Mouse (Mus musculus) left cerebral cortex, postnatal 36 days (tissue): ENCODE data around the gene Slc22a16. TPM values are rescaled to one million over a fixed set of nuclear protein-coding genes. Genes with fewer than 3 reads are reported as not detected.
"Not testable (repeated sequence)": the region's sequence is repeated elsewhere in the genome, so short reads cannot be mapped to it uniquely, and the experiment has no call there.

Source experiments
- DNase-seq, 2 experiments: peaks; one replicate each; pipeline ENCODE4 v3.0.0; 2021 to 2022; ENCODE audit warnings: low spot score in 2 of 2, mixed read lengths in 1 of 2
- intact Hi-C: fragments of 180-260 bp; cut with DNase I; formaldehyde crosslinking; loops from one replicate; pipeline ENCODE4 v1.15.1; 2025
- total RNA-seq, 2 experiments: library from RNA; stranded (reverse); gene quantifications; 2 replicates each; pipeline ENCODE4 v1.2.3; 2021

Gene Slc22a16
- total RNA-seq: not detected

DNA sequence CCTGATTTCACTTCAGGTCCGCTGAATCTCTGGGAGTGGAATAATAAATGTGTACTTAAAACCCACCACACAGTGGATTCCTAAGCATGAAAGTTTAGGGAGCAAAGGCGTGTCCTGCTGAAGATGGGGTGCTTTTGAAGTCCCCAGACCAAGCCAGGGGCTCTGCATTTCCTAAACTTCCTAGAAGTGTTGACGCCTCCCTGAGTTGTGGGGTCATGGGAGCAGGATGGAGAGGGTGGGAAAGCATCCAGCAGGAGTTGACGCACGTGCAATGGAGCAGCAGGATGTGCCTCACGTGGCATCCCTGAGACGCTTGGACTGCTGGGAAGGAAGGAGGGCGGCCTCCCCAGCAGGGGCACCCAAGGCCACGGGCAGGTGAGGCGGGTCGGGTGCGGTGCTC, at the start of gene Slc22a16:
Slc22a16 (plus strand) TSS at position 301 of the 400 bp plus-strand sequence.
- intact Hi-C loops: no loop called here
- no peak for DNase-seq

DNA sequence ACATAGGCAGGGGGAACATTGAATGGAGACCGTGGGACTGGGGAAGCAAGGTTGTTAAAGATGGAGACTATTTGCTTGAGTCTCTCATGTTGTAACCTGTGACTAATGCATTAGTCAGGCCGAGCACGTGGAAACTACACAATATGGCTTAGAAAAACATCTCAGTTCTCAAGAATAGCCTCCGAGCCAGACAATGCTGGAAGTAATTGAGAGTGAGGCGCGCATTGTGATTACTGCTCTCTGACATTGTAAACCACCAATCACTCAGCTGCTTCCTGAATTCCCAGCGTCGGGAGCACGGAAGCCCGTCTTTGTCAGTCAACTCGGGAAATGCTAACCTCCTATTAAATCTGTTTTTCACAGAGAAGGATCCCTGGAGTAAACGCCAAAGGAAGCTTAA, 48.6 kb upstream of the Slc22a16 start:
- no peak for DNase-seq

DNA sequence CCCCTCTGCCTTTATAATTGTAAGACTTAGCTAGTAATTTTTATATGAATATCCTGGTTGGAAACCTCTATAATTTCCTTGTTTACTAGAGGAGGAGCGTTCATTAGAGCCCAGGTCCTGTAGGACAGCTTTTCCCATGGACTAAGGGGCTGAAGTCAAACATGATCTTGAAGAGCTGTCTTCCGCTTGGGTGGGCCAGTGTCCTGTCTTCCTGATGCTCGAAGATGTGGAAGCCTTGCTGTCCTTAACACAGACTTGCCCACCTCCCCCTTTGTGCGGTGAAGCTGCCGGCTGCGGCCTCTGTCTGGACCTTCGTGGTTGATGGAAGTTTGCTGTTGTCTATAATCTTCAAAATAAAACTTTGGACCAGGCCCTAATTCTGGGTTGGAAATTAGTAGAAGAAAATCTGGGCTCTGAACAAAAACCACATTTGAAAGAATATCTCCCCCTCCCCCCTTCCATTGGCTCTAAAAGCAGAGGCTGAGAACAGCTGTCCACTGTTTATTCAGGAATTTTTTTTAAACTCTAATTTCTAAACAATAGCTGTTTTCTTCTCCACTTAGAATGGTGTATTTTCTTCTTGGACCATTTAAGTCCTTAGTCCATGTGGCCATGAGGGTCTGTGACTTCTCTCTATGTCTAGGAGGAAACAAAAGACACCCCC, 46.7 kb upstream of the Slc22a16 start:
- no peak for DNase-seq
- intact Hi-C loops: loop anchor here (5.0 kb wide), 2 partner anchors 151 to 221 kb away; partner anchors contain the start of gene Amd1

More for the DNA sequence above, 48.6 kb upstream of the Slc22a16 start:
- intact Hi-C loops: loop anchor here (5.0 kb wide), 2 partner anchors 149 to 219 kb away; partner anchors contain the start of gene Amd1

DNA sequence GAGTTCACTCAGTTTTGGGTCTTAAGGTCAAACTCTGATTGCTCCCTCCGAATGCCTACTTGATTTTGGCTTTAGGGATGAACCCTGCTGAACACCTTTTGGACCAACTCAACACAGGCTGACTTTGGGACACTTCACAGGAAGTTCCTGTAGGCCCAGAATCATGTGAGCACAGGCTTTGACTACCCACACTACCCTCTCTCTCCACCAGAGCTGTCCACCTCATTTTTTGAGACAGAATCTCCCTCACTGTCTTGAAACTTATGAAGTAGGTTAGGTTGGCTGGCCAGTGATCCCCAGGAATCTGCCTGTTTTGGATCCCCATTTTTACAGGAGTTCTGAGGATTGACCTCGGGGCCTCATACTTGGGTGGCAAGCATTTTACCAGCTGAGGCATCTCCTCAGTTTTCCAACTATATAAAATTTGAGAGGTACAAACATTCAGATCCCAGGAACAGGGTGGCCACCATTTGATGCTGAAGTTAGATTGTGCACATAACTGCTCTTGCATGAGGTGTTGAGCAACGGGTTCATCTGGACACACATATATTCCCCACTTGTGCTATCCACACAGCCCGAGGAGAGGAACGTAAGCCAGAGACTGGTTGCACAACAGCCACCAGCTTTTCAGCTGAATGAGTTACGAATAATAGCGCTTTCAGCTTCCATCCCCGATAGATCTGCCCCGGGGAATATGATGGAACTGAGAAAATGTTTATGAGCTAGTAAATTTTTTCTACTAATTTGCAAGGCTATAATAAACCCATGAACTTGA, 45.9 kb upstream of the Slc22a16 start:
- DNase-seq: no peak
- intact Hi-C loops: loop anchor here (2.0 to 5.0 kb wide), 3 partner anchors 152 to 265 kb away; partner anchors contain the start of genes Amd1 and Gtf3c6

DNA sequence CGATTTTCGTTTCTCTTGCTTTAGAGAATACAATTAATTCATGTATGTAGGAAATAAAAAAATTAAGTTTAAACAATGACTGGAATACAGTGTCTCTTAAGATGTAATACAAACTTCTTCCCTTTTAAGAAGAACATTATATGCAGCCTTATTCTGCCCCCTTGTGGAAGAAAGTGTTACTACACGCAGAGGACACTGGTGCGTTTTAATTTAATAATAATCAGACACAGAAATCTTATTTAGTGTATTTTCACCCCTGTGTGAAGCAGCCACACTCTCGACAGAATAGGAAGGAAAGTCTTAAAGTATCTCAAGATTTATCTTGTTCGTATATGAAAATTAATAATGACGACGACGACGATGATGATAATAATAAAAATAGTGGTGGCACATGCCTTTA, 45.1 kb upstream of the Slc22a16 start:
- DNase-seq: no peak

DNA sequence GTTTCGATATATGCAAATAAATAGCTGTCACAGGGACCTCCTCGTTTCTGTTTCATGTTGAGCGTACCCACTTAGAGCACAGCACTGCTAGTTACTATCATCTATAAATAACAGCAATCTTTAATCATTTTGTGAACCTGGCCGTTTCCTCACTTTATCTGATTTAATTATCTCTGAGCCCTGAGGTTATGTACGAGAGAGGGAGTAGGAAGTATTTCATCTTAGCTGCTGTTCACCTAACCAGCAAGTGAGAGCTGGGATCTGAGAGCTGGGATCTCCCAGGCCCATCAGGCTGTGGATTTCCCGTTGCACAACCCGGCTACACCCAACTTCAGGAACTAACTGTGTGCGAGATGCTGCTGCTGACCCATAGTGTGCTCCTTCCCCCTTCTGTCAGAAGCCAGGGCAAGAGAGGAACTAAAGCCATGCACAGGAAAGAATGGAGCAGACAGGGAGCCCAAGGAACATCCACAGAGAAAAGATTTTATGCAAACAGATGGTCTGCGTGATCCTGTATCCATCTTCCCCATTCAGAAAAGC, 44.5 kb upstream of the Slc22a16 start:
- intact Hi-C loops: loop anchor here (2.0 to 5.0 kb wide), 2 partner anchors 178 to 267 kb away; partner anchors contain the start of gene Gtf3c6

More for the DNA sequence above, 45.1 kb upstream of the Slc22a16 start:
- intact Hi-C loops: loop anchor here (2.0 to 5.0 kb wide), 4 partner anchors 153 to 266 kb away; partner anchors contain the start of genes Amd1 and Gtf3c6

DNA sequence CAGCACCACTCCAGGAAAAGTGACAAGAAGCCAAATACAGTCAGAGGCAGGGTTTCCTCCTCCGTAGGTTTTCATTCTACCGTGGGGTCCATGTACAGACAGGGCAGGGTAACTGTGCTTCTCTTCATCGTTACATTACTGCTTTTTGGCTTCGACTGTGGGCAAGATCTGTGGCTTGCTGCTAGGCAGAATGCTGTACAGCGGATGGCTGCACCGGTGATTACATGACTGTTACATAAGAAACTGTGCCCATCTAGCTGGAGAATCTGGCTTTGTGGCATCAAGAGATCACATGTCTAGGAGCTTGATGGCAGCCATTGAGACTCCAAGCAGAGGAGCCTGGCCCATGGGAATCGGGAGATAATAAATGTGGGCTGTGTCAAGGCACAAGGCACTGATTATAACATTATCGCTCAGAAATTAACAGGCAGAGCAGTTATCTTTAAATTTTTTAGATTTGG, 43.8 kb upstream of the Slc22a16 start:
- no peak for DNase-seq
- intact Hi-C loops: loop anchor here (5.0 kb wide), 1 partner anchor 179 kb away; no protein-coding TSS in a partner anchor

More for the DNA sequence above, 44.5 kb upstream of the Slc22a16 start:
- no peak for DNase-seq

DNA sequence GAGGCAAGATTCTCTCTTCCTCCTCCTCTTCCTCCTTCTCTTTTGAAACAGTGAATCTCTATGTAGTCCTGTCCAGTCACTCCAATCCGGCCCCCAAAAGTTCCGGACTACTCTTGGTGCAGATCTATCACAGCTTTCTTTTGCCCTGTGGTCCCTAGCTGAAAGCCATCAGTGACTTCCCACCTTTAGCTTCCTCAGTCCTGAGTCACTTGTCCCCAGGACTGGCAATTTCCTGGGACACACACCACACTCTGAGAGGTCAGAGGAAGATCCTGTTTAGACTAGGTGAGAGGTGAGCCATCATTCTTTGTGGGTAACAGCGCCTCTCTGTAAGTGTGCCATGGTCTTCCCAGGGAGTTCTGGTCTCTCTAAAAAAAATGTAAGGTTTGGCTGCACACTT, 43.1 kb upstream of the Slc22a16 start:
- intact Hi-C loops: loop anchor here (5.0 kb wide), 1 partner anchor 180 kb away; no protein-coding TSS in a partner anchor
- DNase-seq: no peak

DNA sequence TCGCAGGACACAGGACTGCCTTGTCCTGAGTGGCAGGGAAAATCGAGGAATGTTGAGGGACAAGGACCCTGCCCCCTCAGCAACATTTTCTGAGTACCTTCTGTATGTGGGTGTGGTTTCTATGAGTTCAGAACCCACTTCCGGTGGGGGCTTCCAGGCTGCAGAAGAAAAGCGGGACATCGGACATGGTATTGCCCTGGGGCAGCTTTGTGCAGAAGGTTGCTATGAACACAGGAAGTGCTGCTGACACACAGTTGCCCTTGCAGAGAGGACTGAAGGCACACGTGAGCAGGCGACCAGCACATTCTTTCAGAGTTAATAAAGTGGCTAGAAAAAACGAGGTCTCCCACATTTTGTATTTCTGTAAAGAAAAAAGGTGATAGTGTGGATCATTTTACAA, 42.6 kb upstream of the Slc22a16 start:
- DNase-seq: no peak
- intact Hi-C loops: loop anchor here (5.0 kb wide), 1 partner anchor 180 kb away; no protein-coding TSS in a partner anchor

DNA sequence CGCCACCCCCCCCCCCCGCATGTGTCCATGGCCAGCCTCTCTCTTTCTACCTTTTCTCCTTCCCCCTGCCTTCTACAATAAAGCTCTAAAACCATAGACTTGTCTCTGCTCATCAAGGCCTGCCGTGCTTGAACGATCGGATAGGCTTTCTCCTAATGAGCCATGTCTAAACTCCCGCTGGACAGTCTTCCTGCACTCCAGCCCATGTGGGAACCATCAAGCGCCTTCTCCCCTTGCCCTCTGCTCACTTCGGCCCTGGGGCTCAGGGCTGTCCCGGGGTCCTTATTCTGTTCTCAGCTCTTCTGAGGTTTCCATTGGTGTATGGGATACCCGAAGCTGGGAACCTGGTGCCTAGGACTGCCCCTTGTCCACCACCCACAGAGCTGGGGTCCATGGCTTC, 41.5 kb upstream of the Slc22a16 start:
- intact Hi-C loops: loop anchor here (5.0 kb wide), 1 partner anchor 181 kb away; no protein-coding TSS in a partner anchor
- no peak for DNase-seq

DNA sequence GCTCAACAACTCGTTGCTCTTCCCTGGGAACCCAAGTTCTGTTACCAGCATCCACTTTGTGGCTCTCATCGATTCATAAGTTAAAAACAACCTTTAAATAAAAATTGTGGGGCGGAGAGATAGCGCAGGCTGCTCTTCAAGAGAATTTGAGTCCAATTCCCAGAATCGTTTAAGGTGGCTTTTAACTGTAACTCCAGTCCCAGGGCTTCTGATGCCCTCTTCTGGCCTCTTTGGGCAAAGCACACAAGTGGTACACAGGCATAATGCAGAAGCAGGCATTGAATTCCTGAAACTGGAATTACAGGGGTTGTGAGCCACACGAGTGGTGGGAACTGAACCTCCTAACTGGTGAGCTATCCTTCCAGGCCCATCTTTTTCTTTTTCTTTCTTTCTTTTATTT, 40.5 kb upstream of the Slc22a16 start:
- intact Hi-C loops: loop anchor here (5.0 kb wide), 1 partner anchor 182 kb away; no protein-coding TSS in a partner anchor
- DNase-seq: no peak

DNA sequence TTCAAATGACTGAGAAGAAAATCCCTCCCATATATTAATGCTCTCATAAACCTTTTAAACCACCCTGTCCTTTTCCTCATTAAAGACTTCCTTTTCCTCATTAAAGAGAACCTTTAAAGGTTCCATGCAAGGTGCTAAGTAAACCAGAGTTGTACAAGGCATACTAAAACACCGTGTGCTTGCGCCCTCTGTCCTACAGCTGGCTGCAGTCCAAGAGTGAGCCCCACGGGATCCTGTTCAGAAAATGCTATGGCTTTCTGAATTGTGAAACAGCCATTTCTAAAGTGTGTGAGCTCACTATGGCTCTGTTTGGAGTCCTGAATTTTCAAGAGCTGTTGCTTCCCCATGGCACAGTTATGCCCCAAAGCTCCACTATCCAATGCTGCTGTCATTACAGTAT, 39.5 kb upstream of the Slc22a16 start:
- no peak for DNase-seq
- intact Hi-C loops: no loop called here

DNA sequence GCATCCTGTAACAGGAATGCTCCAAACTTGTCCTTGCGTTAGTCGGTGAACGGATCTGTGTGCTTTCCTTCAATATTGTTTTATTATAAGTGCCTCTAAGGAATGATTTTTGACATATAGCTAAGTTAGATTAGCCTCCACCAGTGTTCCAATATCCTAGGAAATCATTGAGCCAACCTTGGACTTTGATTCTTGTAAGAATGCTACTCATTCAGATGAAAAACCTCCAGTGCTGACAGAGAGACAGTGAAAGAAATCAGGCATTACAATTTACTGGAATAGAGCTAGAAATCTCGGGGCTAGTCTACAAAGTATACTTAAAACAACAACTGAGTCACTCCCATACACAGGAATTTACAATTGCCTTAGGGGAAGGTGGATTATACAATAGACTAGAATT, 37.5 kb upstream of the Slc22a16 start:
- DNase-seq, intact Hi-C loops: not testable (repeated sequence)

DNA sequence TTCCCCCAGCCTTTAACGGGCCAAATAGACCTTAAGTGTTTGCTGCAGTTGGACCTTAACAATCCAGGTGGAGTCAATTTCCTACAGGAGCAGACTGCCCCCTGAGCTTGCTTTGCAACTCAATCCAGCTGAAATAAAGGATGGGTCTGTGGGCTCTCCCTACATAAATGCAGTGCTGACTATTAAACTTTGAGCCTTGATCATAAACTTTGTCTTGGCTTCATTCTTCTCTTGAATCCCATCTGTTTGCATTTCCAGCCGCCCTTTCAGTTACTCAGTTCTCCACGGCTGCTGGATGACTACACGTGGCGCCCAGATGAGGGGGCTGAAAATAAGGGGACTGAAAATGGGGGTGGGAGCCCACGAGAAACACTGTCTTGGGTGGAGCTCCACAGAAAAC, 28.8 kb upstream of the Slc22a16 start:
- DNase-seq: no peak
- intact Hi-C loops: no loop called here

DNA sequence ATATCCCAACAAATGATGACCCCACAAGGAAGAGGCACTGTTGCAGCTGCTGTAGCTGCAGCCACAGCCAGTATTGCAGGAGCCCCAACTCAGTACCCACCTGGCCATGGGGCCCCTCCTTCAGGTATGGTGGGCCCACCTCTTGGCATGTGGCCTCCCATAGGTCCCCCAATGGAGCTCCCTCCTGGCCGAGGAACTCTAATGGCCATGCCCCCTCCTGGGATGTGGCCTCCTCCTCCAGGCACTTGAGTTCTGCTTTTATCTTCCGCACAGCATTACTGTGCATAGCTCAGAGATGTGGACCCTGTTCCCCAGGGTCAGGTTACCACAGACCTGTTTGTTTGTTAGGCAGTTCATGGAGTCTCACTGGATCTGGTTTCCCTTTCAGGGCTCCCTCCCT, 20.8 kb upstream of the Slc22a16 start:
- intact Hi-C loops: no loop called here
- no peak for DNase-seq

DNA sequence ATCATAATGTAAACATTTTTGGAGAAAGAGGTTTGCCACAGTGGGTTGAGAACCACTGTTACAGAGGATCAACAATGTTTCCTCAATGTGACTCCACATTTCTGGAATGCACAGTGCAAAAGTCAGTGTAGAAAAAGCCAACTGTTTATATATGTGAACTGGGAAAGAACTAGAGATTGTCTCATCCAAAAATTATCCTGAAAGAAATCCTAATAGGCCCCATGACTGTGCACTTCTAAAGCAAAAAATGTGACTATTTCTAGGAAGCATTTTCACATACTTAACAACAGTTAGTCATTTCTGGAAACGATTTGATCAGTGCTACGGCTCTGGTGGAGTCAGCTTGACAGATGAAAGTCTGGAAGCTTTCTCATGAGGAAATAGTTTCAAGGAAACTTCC, 18.3 kb upstream of the Slc22a16 start:
- intact Hi-C loops: no loop called here
- no peak for DNase-seq

DNA sequence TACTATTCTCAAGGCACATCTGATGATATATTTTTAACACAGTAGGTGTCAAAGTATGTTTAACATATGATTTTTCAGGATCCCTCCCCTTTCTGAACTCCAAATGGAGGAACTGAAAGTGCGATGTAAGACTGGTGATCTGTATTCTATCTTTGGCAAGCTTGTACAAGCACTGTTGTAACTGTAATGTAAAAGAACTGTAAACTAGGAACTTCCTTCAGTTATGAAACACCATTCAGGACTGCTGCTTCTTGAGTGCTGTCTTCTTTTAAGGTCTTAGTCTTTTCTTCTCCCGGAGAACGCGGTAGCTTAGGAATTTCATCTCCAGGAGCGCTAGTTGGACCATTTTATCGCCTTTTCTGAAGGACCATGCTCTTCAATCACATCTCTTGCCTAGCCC, 4.4 kb upstream of the Slc22a16 start:
- DNase-seq, intact Hi-C loops: not testable (repeated sequence)

DNA sequence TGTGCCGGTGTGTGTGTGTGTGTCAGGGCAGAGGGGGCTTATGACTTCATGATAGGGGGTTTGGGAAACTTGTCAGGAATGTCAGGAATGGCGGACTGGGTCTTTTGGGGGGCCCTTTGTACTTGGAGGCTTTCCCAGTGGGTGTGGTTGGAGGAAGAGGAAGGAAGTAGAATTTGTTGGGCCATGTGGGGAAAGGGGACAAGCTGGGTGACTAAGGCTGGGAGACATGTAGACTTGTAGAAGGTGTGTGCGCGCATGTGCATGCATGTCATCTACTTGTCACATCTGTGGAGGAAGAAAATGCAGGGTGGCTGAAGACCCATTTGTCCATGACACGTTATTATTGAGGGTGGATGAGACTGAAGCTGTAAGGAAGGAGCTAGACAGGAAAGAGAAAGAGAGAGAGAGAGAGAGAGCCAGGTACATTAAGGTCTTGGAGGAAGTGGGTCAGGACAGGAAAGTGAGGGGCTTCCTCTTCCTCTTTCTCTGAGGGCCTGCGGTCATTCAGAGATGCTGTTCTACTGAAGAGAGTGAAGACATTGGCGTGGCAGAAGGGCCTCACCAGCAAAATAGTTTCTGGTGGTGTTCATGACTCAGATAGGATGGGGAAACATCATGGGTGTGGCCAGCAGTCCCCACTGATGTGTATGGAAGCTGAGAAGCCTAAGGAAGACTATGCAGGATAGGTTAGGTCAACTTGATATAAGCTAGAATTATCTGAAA, 5.9 kb downstream of the Slc22a16 start:
- DNase-seq: no peak
- intact Hi-C loops: no loop called here

DNA sequence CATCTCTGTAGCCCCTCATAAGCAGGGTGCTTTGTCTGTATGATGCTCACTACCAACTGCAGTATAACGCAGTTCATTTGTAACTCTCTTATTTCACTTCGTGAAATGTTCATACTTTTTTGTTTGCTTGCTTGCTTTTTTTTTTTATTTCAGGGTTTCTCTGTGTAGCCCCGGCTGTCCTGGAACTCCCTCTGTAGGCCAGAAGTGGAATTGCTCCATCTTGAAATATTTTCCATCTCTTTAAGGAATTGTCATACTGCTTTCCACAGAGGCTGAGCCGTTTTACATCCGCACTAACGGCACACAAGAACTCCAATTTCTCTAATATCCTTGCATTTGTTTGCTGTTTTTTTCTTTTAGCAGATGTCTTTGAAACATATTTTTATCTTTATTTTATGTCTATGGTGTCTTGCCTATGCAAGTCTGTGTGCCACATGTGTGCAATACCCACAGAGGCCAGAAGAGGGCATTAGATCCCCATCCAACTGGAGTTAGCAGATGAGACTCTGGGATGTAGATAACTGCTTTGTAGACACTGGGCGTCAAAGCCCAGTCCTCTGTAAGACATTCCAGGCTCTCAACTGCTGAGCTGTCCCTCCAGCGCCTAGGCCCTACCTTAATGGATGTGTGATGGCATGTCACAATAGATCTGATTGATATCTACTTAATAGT, 13.6 kb downstream of the Slc22a16 start:
- DNase-seq: peak in 1 of 2 experiments; percentile 8
- intact Hi-C loops: no loop called here
